Mouse (Mus musculus): ENCODE data around the gene Twf1.

Gene Twf1

DNA sequence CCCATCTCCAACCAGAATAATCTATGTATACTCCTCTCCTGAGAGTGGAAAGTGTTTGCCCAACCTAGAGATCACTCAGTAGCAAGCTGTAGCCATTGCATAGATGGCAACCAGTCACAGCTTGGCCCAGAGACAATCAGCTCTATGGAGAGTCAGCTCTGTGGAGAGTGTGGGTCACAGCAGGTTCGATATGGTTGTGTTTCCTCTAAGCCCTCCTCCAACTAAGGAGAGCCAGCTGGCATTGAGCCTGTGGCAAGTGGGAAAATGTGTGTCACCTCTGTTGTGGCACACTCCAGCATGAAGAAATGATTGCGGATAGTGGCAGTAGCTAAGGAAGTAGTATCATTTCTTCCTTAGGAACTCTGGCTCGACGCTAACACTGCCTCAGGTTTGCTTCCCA is 18.2 kb downstream of the Twf1 start:
- no peak for DNase-seq

DNA sequence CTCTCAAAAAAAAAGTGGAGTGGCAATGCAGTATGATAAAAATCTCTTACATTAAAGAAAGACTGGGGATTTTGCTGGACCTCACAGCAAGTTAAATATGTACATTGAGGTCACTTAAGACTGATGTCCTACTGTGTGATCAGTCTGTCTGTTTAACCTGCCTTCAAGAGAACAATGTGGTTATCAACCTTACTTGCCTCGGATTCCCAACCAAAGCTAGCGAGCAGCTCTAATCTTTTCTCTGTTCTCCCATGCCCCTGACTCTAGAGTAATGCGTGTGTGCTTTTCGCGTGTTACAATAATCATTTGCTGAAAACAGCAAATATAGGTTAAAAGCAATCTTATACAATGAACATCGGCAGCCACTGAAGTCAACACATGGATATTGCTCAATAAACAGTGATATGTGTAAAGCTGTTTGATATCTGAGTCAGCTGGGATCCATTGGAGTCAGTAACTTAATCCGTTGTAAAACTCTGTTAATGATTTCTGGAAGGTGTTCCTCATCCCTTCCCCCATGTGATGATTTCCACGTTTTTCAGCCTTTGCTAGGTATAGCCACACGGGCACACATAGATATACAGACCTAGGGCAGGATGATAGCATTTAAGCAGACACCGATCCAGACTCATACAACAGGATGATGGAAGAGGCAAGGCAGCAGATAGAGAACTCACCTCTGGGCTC is 21.1 kb downstream of the Twf1 start:
- no peak for DNase-seq

DNA sequence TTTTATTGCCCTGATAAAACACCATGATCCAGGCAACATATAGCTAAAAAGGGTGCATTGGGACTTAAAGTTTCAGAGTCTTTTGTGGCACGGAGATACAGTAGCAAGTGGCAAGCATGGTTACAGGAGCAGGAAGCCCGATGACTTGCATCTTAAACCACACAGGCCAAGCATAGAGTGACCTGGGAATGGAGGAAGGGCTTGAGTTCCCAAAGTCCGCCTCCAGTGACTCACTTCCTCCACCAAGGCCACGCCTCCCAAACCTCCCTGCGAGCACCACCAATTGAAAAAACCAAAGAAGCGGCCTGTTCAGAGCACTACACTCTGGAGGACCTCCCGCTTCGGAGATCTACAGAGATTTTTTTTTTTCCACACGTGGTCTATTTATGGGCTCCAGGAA is 23.8 kb downstream of the Twf1 start:
- peak; percentile 19 for DNase-seq

DNA sequence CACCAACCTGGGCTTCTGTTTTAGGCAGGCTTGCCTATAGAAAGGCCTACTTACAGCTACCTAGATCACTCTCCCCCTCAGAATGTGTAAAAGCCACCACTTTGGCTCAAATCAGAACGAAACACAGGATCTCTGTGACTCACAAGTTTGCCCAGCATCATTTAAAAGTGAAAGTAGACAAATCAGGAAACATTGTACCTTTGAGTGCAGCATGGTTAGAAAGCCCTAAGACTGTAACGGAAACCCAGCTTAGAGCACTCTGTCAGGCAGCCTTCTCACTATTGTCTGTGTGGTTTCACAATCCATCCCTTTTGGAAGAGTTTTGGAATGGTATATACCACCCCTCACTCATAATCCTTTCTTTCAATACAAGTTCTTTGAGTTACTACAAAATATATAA is 24.8 kb downstream of the Twf1 start:
- no peak for DNase-seq

DNA sequence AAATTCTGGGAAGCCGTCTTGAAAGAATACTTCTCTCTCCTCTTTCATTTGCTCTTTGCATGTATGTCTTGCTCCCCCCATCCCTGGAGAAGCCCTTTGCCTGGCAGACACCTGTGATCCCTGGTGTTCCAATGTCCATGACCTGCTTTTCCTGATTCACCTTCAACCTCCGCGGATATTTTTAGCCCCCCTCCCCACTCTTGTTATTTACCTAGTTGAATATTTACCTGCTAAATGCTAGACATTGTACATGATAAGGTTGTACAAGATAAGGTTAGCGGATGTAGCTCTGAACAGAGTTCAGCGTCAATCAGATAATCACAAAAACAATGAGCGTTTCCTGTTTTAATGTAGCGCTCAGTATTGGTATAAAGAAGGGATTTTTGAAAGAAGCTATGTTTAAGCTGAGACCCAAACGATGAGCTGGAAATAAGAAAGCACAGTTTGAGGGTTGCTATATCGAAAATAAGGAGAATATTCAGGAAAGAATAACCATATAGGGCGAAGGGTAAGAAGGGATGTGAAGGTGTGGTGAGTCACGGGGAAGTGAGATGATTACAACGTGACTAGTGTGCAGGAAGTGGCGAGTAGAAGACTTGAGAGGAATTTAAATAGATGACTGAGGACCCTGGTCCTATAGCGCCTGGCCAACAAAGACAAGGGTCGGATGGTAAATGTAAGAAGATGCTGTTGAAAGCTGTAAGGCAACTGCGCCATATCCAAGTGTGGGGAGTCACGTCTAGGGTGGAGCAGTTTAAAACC is 30.6 kb downstream of the Twf1 start:
- no peak for DNase-seq

DNA sequence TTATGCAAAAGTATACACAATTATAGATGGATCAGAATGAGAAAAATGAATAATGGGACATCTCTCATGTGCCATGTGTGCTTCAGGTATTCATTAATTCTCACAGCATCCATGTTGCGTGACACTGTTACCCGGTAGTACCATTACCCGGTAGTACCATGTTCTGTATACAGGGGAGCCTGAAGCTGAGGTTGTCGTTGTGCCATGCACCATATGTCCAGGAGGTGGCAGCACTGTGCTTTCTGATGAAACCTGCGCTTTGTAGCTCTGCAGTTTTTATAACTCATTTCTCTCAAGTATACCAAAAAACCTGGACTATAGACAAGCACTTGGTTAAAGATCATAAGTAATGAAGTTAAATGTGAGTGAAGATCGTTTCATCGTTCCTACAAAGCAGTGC is 32.2 kb downstream of the Twf1 start:
- DNase-seq: peak; percentile 93

DNA sequence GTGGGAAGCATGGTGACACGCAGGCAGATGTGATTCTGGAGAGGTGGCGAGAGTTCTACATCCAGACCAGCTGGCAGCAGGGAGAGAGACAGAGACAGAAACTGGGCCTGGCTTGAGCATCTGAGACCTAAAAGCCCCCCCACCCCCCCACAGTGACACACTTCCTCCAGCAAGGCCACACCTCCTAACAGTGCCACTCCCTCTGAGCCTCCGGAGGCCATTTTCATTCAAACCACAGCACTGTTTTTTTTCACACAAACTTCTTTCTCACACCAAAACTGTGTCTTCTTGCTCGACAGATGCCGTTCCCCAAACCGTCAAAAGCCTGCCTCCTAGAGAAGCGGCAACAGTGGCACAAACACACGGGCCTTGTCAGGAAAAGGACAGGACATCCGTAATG is 36.2 kb downstream of the Twf1 start:
- no peak for DNase-seq

DNA sequence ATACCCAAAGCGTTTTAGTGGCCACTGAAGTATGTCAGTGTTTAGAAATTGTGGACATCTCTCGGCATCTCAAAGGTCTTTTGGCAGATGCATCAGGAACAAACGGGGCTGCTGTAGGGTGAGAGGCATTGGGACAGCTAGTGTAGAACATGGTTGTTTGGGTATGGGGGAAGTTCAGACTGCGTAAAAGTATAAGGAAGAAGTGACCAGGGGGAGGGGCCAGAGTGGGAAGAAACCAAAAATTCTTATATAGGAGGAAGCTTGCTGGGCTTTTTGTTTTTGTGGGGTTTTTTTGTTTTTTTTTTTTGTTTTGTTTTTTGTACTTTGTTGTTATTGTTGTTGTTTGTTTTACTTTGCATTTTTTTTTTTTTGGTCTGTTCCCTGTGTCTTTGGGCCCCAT is 44.8 kb downstream of the Twf1 start:
- DNase-seq: peak; percentile 39

DNA sequence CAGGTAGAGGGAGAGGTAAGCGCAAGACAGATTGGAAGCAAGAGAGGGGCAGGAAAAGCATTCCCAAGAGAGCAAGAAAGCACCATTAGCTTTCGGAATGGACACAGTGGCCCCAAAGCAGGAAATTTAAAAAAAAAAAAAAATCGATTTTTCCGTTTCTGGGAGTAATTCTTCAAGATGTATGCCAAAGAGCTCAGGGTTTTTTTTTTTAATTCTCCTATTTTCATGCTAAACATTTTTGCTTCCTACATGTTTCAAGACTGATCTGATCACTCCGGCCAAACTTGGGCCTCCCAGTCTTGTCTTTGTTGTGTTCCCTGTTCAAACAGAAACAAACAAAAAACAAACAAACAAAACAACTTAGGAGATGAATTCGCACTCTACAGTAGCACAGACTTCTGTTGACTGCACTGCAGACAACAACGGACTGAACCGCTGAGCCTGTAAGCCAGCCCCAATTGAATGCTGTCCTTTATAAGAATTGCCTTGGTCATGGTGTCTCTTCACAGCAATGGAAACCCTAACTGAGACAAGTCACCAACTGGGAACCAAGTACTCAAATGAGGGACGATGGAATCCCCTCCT is 45.5 kb downstream of the Twf1 start:
- no peak for DNase-seq

DNA sequence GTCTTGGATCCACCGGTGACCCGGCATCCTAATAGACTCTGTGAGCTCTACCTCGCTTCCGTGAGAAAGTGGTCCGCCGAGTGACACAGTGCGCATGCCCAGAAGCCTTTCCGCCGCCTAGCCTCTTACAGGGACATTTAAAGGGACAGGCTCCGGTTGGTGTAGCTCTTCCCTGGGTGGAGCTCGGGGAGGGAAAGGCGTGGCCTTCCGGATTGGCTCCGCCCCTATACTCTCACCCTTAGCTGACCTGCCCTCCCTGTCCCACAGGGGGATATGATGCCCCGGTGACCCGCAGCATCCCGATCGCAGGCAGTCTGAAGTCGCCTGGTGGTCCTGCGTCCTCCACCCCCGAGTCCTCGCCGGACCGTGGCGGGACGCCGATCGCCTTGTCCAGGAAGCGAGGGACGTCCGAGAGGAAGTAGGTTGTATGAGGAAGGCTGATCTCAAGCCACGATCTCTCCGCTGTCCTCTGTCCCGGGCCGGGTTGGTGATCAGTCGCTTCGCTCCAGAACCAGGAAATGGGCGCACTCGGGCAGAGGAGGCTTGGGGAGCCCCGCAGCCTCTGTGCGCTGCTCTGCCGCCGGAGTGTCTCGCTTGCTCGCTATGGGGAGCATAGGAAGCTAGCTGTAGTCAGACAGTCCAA is 46.2 kb downstream of the Twf1 start, which contains the start of the genes Pus7l and Irak4:
Gene Pus7l (minus strand): TSS at position 139 of the 643 bp plus-strand sequence.
Gene Irak4 (plus strand): TSS at position 235 of the 643 bp plus-strand sequence.
- peak; percentile 97 for DNase-seq

DNA sequence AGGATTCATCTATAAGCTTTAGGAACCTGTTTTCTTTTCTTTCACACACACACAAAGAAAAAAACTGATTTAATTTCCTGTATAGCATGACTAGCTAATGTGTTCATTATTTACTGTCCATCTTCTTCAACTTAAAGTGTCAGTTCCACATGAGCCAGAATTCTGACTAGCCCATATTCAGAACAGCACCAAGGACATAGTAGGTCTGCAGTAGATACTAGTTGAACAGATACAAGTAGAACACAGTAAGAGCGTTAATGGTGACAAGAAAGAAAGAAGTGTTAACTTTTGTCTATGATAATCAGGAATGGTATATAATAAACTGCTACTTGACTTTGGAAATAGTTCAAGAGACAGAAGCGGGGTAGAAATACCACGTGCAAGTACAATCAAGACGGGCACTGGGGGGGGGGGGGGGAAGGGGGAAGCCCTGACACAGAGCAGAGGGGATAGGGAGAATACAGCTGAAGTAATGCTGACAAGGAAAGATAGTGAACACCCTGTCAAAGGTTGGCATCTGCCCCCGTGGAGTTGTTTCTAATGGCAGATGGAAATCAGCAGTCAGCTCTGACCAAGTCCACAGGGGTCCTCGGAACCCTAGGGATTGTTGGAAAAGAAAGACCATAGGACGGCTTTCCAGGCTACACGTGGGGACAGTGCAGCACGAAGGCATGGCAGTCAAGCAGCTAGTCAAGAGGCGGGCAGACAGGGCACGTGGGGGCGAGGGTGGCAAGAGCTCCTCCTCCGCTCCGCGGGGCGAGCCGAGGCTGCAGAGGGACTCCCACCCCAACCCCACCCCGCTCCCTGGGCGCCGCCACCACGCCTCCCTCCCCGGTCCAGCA is 46.9 kb downstream of the Twf1 start:
- DNase-seq: no peak

DNA sequence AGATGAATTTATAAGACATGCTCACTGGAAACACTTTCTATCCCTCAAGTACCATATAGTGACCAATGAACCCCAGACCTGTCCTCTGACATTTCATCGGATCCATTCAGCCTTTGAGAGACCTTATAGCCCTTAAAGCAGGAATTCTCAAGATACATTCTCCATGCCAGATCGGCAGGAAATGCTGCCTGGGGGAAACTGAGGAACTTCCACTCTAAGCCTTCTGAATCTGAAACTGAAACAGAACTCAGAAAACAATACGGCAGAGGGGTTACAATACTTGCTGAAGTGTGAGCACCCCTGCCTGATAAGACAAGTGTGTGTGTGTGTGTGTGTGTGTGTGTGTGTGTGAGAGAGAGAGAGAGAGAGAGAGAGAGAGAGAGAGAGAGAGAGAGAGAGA is 50.4 kb downstream of the Twf1 start:
- DNase-seq: no peak

DNA sequence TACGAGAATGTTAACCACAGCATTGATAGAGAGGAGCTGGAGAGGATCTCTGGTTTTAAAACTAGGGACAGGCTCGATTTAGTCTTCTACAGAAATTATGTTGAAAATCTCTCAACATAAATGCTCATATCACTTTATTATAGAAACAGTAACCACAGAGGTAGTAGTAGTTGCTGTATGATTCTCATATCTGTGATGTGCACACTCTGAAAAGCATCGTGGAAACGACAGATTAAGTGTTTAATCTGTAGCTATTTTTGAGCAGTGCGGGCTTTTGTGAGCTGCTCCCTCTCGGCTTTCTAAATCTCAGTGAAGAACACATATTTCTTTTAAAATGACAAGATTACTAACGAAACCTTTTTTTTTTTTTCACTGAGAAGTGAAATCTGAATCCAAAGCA is 54.2 kb downstream of the Twf1 start:
- no peak for DNase-seq

DNA sequence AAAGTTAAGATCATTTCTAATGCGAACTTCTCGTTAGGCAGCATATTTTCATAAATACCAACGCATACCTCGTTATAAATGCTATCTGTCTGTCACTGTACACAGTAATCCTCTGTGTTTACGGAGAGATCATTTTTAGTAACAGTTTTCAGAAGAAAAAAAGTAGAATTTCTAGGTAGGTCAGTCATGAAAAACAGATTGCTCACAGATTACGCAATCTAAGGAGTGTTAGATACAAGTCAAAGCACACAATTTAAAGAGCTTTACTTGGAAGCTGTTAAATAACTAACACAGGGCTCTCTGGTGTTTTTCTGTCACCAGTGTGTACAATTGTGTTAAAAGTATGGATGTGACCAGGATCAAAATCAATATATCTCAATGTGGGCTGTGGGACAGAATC is 56.7 kb downstream of the Twf1 start:
- no peak for DNase-seq

DNA sequence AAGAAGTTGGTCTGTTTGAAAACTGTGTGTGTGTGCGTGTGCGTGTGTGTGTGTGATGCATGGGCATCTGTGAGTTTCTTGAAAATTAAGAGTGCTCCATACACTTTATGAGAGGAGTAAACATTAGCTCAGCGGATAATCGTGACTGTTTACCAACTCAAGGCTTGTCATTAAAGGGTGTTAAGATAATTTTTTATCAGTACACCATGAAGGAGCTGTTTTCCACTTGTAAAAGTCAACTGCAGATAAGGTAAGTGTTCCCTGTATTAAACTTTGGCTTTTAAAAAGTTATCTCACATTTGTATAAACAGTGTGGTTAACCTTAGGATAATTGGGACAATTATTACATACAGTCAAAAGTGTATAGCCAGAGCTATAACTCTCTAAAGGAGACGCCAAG is 57.4 kb downstream of the Twf1 start:
- no peak for DNase-seq

DNA sequence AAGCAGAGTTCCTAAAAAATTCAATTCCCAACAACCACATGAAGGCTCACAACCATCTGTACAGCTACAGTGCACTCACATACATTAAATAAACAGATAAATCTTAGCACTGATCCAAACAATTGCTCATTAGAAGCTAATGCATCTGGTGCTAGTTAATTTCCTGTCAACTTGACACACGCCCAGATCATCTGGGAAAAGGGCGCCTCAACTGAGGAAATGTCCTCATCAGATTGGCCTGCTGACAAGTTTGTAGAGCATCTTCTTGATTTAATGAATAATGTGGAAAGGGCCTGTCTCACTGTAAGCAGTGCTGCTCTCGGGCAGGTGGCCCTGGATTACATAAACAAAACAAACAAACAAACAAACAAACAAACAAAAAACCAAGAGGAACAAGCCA is 59.2 kb downstream of the Twf1 start:
- peak; percentile 17 for DNase-seq

Measured in lung, postnatal 36 days (tissue).